Mouse (Mus musculus) cerebral cortex, adult 2 months (tissue): ENCODE results near the gene Ttll8.

Experiments
- WGBS: fragments of 180-500 bp; shearing (Covaris S2); methylation state at CpG from one replicate; pipeline ENCODE4 v1.1.7; 2018; 5-methylcytosine and 5-hydroxymethylcytosine counted together

Gene Ttll8

DNA sequence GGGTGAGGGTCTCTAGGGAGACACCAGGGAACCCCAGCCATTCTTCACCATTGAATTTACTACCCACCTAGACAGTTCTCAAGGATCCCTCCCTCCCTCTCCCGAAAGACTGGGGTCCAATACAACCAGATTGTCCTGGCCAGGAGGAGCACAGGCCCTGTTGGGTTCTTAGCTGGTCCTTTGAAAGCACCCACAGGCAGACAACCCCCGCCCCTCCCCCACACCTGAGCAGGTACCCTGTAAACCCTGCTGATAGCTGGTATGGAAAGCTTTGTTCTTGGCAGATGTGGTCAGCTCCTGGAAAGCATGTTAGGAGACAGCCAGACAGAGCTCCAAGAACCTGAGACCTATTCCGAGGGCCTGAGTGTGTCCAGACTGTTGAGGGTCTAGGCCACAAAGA, 93.4 kb downstream of the Ttll8 start:
- 100% methylated on average over 3 of the region's 3 CpGs for WGBS

DNA sequence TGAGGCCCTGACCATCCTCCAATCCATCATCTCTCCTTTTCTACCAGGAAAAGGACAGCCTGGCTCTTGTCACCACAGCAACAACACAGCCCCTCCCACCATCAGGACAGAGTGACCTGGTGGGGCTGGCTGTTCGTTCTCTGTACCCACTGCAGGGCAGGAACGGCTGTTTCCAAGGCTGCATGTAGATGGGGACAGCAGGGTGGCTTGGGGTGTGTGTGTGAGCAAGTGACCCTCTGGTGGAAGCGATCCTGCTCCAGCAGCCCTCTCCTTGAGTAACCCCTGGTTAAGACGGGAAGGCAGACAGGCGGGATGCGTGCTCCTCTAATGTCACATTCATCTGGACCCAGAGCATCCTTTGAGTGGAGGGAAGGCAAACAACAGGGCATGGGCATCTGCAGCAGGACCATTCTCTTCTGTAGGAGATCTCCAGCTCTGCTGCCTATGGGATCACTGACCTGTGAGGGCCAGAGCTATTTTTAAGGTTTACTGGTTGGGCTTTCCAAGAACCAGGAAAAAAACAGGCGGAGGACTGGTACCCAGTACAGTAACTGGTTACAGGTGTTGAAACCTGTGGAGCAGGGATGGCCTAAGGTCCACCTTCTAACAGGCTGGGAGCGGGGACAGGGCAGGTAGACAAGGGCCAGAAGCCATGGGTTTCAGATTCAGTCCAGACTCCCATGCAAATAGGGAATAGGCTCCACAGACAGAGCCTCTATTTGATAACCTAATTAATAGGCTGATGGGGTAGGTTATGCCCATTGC, 94.8 kb downstream of the Ttll8 start:
- WGBS, result 86% methylated on average over 8 of the region's 8 CpGs

DNA sequence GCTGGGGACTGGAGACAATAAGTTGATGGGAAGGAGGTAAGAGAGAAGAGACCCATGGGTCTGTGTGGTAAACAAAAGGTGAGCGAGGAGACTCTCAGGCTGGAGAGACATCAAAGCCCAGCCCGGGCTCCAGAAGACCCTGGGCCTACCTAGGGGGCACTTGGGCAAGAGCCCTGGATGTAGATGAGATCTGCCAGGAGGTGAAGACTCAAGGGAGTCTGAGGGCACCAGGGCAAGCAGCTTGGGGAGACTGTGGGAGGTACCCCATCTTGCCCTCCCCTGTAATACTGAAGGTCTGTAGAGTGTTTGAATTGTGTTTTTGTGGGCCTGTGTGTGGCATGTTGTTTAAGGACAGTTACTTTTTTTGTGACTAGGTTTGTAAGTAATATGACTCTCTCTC, 95.5 kb downstream of the Ttll8 start:
- WGBS, result 73% methylated on average over 2 of the region's 2 CpGs

DNA sequence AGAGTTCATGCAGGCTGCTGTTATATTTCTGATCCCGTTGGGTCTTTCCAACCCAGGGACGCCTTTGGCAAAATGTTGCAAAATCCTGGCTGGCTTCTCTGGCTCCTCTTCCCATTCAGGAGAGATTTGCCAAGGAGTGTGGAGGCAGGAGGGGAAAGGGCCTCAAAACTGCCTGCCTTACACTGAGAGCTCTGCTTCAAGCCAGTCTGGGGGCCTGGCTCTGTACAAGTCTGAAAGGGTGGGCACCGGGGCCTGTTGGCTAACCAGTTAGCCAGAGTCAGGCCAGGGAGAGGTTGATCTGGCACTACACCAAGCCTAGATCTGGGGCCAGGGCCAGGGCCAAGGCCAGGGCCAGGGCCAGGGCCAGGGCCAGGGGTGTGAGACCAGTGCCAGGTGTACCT, 96.1 kb downstream of the Ttll8 start:
- WGBS, result 56% methylated on average over 3 of the region's 3 CpGs

DNA sequence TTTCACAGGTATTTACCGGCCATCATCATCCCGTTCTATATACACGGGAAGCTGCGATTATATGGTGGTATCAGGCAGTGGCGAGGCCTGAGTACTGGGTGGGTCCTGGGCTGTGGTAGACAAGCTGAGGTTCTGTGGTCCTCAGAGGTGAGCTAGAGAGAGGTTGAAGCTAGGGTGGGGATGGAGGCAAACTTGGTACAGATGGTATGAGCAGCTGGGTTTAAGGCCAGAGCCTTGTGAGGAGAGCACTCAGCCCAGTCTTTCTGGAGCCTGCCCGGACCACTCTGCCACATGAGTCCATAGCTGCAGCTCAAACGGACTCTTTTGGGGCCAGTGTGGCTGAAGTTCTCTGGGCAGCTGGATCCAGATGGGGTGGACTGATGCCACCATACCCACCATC, 96.9 kb downstream of the Ttll8 start:
- WGBS, result 95% methylated on average over 7 of the region's 7 CpGs

DNA sequence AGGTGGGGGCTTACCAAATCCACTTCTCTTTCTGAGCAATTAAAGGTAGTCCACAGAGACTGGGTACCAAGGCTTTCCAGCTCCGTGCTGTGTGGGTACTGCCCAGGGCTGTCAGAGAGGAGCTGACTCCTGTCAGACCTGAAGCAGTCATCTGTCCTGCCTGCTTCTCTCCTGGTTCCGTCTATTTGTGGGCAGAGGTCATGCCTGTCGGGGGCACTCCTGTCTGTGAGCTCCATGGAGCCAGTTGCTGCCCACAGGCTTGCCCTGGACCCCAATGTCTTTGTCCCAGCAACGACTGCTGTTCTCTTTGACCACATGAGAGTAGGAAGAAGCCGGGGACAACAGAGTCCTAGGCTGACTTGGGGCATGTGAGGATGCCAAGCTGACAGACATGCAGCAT, 97.6 kb downstream of the Ttll8 start:
- whole genome bisulfite sequencing, result 93% methylated on average over 5 of the region's 5 CpGs

DNA sequence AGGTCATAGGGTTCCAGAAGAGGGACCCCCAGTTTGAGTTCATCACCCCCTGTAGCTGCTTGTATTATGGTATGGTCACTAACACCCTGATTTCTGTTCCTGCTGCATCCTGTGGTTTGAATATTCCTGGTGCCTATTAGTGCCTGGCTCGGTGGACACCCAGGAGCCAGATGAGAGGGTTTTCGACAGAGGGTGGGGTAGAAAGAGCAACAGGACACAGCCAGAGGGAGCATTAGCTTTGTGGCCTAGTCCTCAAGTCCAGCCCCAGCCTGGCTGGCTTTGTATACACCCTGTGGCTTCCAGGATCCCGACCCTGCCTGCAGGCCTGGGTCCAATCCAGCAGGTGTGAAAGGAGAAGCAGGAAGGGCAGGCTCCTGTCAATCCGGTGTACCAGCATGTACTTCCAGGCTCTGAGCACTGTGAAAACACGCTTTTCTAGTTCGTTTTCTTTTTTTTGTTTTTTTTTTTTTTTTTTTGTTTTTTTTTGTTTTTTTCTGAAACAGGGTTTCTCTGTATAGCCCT, 98.3 kb downstream of the Ttll8 start:
- 85% methylated on average over 6 of the region's 6 CpGs for WGBS

DNA sequence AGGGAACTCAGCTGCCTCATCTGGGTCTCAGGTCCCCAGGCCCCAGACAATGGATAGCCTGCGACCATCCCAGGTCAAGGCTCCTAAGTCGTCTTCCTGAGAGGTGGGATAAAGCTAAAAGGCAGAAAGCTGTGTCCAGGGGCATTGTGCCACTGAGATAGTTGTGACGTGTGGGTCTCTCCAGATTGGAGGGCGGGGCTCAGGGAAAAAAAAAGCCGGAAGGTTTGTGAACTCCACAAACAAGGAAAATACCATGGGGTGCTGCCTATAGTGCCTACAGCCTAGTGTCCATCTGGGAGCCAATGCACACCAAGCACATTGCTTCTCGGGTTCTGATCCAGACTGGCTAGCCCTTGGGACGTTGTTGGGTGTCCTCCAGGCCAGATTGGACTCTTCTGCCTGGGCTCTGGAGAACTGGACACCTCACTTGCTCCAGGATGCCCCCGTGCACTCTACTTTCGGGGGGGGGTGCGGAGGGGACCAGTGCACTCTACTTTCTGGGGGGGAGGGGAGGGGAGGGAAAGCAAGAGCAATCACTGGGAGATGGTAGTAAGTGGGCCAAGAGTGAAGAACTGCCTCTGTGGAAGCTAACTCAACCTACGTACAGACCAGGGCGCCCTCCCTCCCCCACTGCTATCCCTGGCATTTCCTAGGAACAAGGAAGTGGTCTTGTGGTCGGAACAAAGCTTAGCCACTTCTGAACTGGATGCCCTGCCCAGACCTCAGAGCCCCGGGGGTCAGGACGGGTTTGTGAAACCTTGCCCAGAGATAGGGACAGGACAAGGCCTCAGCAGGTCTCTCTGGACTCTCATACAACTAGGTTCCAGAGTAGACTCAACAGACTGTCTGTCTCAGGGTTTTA, 99.0 kb downstream of the Ttll8 start:
- 77% methylated on average over 15 of the region's 15 CpGs for WGBS

DNA sequence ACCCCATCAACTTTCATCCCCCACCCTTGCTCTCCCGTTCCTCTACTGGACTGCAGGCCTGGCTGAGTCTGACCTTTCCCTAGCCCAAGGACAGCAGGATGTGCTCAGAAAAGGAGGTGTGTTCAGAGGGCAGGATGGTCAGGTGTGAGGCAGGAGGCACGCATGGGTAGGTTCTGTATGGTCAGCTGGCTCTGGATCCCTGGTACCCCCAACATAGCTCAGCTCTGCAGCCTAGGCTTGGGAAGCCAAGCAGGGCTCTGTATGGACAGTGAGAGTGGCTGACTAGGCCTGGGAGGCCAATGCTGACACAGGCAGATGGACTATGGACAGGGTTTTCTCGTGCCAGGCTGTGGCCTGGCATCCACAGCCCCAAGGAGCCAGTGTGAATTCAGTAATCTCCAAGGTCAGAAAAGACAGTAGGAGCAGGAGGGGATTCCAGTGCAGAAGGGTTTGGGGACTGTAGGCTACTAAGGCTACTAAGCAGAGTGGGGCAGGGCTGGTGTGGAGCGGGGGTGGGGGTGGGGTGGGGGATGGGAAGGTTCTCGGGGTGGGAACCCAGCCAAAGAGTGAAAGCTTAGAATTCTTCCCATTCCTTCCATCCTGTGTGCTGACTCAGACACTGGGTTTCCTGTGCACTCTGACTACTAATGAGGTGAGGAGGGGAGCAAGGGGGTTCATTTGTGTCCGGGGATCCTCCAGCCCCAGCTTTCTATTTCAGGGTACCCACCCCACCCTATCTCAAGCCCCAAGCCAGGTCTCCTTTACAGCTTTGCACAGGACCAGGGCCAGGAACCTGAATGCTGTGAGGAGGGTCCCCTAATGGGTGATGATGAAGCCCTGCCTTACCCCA, 99.9 kb downstream of the Ttll8 start:
- whole genome bisulfite sequencing, result 52% methylated on average over 6 of the region's 6 CpGs

DNA sequence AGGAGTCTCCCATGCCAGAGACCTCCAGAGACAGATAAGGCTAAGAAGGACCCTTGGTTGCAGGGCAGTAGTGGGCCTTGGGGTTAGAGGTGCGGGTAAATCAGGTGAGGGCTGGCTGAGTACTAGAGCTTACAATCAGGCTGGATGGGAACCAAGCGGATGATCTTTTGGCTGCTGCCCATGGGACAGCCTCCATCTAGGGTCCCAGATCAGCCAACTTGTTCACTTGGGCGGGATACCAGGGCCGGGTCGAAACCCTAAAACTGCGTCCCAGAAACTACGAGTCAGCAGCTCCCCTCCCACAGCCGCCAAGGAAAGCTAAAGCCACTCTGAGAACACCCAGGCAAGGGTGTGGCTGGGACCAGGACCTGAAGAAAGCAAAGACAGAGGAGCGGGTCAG, 101.1 kb downstream of the Ttll8 start:
- WGBS, result 93% methylated on average over 9 of the region's 9 CpGs

DNA sequence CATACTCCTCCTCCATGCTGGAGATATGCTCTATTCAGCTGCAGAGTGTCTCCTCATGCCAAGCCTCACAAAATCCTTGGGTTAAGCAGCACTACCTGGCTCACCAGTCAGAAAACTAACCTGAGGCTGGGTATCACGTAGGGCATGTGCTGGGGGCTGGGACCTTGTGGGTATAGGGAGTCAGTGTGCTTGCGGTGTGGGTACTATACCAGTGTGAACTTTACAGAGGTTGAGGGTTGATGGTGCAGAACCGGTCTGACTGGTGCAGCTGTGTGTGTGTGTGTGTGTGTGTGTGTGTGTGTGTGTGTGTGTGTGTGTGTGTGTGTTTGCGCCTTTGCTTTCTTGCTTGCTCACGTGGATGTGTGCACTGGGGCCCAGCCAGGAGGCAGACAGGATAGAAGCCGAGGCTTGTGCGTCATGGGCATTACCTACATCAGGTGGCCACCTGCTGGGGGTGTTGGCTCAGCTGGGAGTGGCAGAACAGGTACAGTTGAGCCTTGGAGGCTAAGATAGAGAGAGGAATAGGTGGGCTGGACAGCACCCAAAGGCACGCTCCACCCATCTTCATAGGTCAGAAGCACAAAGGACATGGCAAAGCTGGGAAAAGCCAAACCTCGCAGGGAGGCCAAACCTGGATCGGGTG, 102.6 kb downstream of the Ttll8 start:
- WGBS, result 85% methylated on average over 10 of the region's 10 CpGs

DNA sequence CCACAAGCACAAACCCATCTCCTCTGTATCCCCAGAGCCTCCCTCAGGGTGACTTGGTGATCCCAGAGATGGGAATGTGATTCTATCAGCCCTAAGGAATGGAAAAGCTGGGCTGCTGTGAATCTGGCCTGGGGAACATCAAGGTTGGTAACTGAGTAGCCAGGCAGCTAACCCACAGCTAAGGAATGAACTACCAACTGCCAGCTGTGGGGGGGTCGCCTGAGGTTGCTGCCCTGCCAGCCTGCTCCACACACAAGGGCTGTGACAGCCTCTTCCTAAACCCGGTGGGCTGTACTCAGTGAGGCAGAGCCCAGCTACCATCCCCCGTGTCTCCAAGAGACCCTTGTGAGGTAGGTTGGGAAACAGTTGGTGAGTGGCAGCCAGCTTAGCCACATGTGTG, 103.1 kb downstream of the Ttll8 start:
- WGBS, result 45% methylated on average over 3 of the region's 3 CpGs

DNA sequence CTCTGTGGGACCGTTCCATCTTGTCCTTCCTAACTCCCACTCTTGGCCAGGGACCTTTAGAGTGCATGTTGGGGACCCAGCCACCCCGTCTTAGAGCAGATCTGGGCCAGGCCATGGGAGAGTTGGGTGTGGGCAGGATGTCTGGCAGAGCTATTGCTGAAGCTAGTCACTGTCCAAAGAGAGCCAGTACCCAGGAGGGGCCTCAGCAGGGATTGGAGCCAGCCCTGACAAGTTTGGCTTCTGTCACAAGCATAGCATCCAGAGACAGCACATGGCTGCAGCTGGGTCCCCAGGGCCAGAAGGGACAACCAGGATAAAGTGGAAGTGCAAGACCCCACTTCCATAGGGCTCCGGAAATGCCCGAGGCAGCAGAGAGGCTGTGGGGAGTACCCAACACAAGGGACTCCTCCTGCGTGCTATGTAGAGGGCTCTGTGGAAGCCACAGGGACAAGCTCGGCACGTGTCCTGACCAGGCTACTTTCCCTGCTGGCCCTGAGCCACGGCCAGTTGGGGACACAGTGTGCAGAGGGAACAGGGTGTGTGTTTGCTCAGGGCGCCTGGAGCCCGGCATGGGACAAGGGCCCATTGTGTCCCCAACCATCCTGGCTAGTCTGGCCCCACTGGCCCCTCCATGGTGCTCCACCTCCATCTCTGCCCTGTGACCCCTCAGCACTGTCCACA, 103.9 kb downstream of the Ttll8 start:
- WGBS, result 43% methylated on average over 10 of the region's 10 CpGs

DNA sequence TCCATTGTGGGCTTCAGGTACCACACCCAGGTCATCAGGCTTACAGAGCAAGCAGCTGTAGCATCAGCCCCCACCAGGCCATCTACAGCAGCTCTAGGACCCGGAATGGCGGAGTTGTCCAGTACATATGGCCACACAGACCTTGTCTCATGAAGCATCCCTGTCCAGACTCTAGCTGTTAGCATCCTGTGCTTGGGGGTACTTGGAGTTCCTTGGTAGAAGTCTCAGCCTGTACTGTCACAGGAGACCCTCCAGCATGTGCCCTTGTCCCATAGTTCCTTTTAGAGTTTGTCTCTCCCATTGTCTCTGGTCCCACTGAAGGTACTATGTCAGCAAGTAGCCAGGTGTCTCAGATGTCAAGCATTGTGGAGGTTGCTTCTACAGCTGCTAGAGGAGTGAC, 104.6 kb downstream of the Ttll8 start:
- WGBS, result 91% methylated on average over 2 of the region's 2 CpGs

DNA sequence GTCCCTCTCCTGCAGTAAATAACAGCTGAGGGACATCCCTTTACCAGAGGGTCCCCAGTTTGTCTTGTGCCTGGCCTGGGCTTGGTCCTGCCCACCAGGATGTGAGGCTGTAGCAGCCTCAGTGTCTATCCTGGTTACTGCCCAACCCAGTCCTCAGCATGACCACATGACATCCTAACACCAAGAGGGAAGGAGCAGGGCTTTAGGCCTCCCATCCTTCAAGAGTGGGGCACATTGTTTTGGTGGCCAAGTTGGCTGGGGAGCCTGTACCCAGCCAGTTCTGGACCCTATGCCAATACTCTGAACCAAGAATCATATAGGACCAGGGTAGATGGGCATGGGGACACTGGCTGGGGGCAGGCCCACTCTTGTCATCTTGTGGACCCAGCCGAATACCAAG, 105.6 kb downstream of the Ttll8 start:
- WGBS, result 100% methylated on average over 1 of the region's 1 CpGs

DNA sequence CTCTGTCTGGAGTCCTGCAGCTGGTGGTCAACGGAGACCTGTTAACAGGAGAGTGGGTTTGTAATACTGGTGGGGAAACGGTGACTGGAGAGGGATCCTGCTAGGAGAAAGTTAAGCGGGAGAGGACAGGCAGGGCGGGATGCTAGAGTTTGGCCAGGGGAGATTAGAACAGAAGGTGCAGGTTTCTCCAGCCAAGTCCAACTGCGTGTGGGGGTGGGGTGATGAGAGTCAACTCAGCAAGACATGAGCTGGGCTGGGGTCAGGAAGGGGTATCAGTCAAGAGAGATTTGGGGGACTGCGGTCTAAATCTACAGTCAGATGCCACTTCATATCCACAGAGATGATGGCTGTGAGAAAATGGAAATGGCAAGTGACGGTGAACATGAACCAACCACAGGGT, 109.3 kb downstream of the Ttll8 start:
- 90% methylated on average over 7 of the region's 7 CpGs for WGBS

DNA sequence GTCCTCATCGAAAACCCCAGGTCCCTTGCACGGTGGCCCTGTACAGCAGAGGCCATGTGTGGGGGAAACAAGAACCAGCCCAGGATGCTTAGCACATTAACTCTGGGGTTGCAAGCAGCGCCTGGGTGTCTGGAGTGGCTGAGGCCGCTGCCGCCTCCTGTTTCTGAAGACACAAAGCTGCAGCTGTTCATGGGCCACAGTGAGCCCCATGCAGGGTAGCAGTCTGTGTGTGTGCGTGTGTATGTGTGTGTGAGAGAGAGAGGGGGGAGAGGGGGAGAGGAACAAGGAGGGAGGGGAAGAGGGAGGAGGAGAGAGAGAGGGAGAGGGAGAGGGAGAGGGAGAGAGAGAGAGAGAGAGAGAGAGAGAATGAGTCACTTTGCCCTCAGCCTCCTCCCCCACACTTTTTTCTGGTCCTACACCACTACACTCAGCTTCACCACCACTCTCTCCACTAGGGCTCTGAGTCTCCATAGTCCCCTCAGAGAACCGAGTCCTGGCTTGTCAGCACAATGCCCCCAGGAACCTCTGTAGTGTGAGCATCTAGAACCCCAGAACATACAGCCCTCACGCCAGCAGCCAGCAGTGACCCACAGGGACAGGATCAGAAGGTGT, 110.6 kb downstream of the Ttll8 start:
- WGBS, result 40% methylated on average over 8 of the region's 8 CpGs

DNA sequence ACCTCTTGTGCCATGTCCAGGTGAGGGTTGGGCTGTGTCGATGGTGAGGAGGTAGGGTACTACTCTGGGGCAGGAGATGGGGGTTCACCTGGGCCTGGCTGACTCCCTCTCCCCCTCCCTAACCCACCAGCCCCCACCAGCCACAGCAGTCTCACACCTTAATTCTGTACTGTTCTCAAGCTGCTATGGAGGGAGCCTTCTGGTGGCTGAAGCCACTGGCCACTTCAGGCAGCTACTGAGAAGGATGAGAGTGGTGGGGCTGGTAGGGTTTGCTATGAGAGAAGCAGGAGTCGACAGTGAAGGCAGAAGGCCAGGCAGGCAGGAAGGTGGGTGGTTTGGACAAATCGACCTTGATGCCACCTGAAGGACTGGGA, 111.9 kb downstream of the Ttll8 start:
- WGBS, result 84% methylated on average over 3 of the region's 3 CpGs

DNA sequence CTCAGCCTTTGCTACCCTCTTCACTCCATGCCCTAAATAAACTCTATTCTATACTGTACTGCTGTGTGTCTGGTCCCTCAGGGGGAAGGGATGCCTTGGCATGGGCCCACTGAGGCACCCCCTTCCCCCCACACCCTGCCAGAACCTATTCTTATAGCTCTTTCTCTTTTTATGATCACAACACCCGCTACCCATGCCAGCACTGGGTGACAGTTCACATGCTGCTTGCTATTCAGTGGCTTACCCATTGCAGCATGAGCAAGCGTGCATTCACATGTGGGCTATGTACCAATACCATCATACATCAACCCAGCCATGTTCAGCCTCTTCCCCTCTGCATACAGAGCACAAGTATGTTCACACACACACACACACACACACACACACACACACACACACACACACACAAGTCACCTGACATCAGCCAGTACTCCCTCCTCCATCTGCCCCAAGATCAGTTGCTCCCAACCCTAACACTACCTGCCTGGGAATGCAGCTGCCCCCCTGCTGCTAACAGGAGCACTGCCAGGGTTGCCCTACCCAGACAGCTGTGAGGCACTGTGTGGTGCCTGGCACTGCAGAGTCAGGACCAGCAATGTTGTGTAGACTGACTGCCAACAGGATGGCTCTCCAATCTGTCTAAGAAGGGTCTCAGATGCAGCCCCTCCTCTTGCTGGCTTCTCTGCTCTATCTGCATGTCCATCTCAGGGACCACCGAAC, 112.5 kb downstream of the Ttll8 start:
- WGBS, result 80% methylated on average over 3 of the region's 3 CpGs

DNA sequence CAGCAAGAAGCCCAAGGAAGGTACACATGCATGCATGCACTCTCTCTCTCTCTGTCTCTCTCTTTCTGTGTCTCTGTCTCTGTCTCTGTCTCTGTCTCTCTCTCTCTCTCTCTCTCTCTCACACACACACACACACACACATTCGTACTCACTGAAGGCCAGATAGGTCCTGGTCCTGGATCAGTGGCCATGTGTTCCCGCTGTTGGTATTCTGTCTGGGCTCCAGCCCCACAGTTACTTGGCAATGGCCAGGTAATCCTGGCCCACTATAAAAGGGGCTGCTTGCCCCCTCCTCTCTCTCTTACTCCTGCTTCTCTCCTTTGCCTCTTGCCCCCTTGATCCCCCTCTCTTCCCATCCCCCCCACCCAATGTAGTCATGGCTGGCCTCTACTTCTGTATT, 113.1 kb downstream of the Ttll8 start:
- 93% methylated on average over 2 of the region's 2 CpGs for WGBS
